Mouse (Mus musculus): ENCODE data around the gene Gm11111. TPM values are rescaled to one million over a fixed set of nuclear protein-coding genes. Genes with fewer than 3 reads are reported as not detected.

Gm11111 gene
- total RNA-seq, 2 experiments from 2014 or later: not detected

- DNase-seq: no peak
Observed at GRCm38 (mm10) chr5:98582051-98582450, 29.6 kb downstream of the Gm11111 start.

GRCm38 (mm10) chr5:98585915-98586314, 33.4 kb downstream of the Gm11111 start:
- no peak for DNase-seq

Other genes with a start within 250 kb of the Gm11111 start
- gene Cfap299, start 223.4 kb upstream of the Gm11111 start, total RNA-seq (2021): under 1 TPM in 1 of 2 experiments, not detected in 1; 0.33 TPM